In the genomic region with DNA sequence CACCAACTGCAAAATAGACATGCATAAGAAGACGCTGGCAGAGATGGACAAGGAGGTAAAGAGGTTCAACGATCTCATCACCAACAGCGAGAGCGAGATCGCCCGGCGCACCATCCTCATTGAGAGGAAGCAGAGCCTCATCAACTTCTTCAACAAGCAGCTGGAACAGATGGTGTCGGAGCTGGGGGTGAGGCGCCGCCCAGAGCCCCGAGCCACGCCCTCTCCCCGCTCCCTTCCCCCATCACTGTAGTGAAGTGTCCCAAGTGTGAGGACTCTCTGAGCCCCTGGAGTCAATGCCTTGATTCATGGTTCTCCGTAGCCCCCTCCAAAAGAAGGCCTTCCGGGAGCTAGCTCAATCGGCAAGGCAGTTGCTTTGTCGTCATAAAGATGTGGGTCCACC, we compare ENCODE assay signal across 29 mouse cellular contexts. TPM values are rescaled to one million over a fixed set of nuclear protein-coding genes. Genes with fewer than 3 reads are reported as not detected.
DNase-seq lines count a peak whose midpoint lies in the region; ATAC-seq and TF ChIP-seq lines count a peak whose summit lies in the region.
"Had no signal": no experiment of that assay in that cellular context is flagged by ENCODE, and none has a peak within 500 bp of the region (broad histone marks: within the 10 kb centered on the region; RNA-seq: fewer than 3 reads in every experiment).

No protein-coding gene starts in this region.

- no peak overlapping the region for H3K4me3 ChIP-seq in hindbrain, embryonic 13.5 days
- no peak overlapping the region for H3K4me3 ChIP-seq in hindbrain, postnatal 0 days (ENCODE audit: low read length)
- no peak overlapping the region for H3K4me3 ChIP-seq in midbrain, embryonic 16.5 days (ENCODE audit: low read depth, low read length)
- no peak overlapping the region for H3K4me3 ChIP-seq in midbrain, embryonic 15.5 days
- H3K4me3 ChIP-seq in limb, embryonic 10.5 days: no peak overlapping the region
- no peak overlapping the region for H3K4me3 ChIP-seq in left cerebral cortex, adult 2 months
- H3K4me3 ChIP-seq: forebrain, embryonic 13.5 days; kidney, embryonic 15.5 days; limb, embryonic 15.5 days; liver, embryonic 13.5 days had no signal

- H3K4me1 ChIP-seq in hindbrain, embryonic 13.5 days (replicated peaks): peaks cover 21% of the 10 kb centered on the region
- no peaks in the 10 kb centered on the region for H3K4me1 ChIP-seq in hindbrain, postnatal 0 days (ENCODE audit: insufficient read depth, low read length)
- H3K4me1 ChIP-seq in midbrain, embryonic 16.5 days (ENCODE audit: control insufficient read depth, insufficient read depth, low read length): peaks cover 17% of the 10 kb centered on the region
- H3K4me1 ChIP-seq in midbrain, embryonic 15.5 days: peaks cover 20% of the 10 kb centered on the region
- peaks cover 41% of the 10 kb centered on the region for H3K4me1 ChIP-seq in limb, embryonic 10.5 days

- intact Hi-C loops in left cerebral cortex, adult 2 months (cut with DNase I): no loop called here

- no peak overlapping the region for H3K27ac ChIP-seq in hindbrain, embryonic 13.5 days
- H3K27ac ChIP-seq in hindbrain, postnatal 0 days: no peak overlapping the region
- H3K27ac ChIP-seq in midbrain, embryonic 16.5 days (ENCODE audit: low read length): no peak overlapping the region
- no peak overlapping the region for H3K27ac ChIP-seq in midbrain, embryonic 15.5 days
- H3K27ac ChIP-seq in limb, embryonic 10.5 days: peak overlapping the region; percentile 37; the same call in 1 of the 2 replicates
- no peak overlapping the region for H3K27ac ChIP-seq in left cerebral cortex, adult 2 months
- H3K27ac ChIP-seq: forebrain, embryonic 13.5 days; hindbrain, embryonic 14.5 days; kidney, embryonic 15.5 days; limb, embryonic 15.5 days; liver, embryonic 13.5 days had no signal

- no peak overlapping the region for H3K4me2 ChIP-seq in hindbrain, embryonic 13.5 days
- no peak overlapping the region for H3K4me2 ChIP-seq in hindbrain, postnatal 0 days (ENCODE audit: low read depth, low read length)
- H3K4me2 ChIP-seq in midbrain, embryonic 16.5 days (ENCODE audit: low read length): peak overlapping the region; percentile 14; the same call in 1 of the 2 replicates
- H3K4me2 ChIP-seq in midbrain, embryonic 15.5 days: no peak overlapping the region
- H3K4me2 ChIP-seq: forebrain, embryonic 13.5 days; limb, embryonic 15.5 days; liver, embryonic 13.5 days; midbrain, embryonic 11.5 days had no signal

- TF ChIP-seq CTCF in hindbrain, postnatal 0 days (IDR thresholded peaks at IDR 0.05; ENCODE audit: low read depth): no peak
- no peak for TF ChIP-seq CTCF in left cerebral cortex, adult 2 months (IDR thresholded peaks at IDR 0.05)

- H3K27me3 ChIP-seq in hindbrain, embryonic 13.5 days: no peaks in the 10 kb centered on the region
- H3K27me3 ChIP-seq in hindbrain, postnatal 0 days (ENCODE audit: insufficient read depth, low read length): no peaks in the 10 kb centered on the region
- H3K27me3 ChIP-seq in midbrain, embryonic 16.5 days (ENCODE audit: control insufficient read depth, insufficient read depth, low read depth, low read length): no peaks in the 10 kb centered on the region
- no peaks in the 10 kb centered on the region for H3K27me3 ChIP-seq in midbrain, embryonic 15.5 days (replicated peaks)
- H3K27me3 ChIP-seq in limb, embryonic 10.5 days (ENCODE audit: low read depth, poor library complexity, severe bottlenecking): peaks cover 8% of the 10 kb centered on the region
- H3K27me3 ChIP-seq: forebrain, embryonic 13.5 days; liver, embryonic 13.5 days had no signal

- no peak for ATAC-seq in hindbrain, embryonic 13.5 days (ENCODE audit: low FRiP score)
- ATAC-seq in hindbrain, postnatal 0 days: no peak
- no peak for ATAC-seq in midbrain, embryonic 16.5 days
- ATAC-seq in midbrain, embryonic 15.5 days (replicated peaks): no peak
- ATAC-seq: CD4-positive, CD25-positive, alpha-beta regulatory T cell, adult 4 months; forebrain, embryonic 13.5 days; inflammation-experienced regulatory T-cells, adult 6 months had no signal

- peaks cover 4% of the 10 kb centered on the region for H3K36me3 ChIP-seq in hindbrain, embryonic 13.5 days
- H3K36me3 ChIP-seq in hindbrain, postnatal 0 days (ENCODE audit: insufficient read depth, low read length): no peaks in the 10 kb centered on the region
- H3K36me3 ChIP-seq in midbrain, embryonic 16.5 days (ENCODE audit: control insufficient read depth, insufficient read depth, low read length): no peaks in the 10 kb centered on the region
- H3K36me3 ChIP-seq in midbrain, embryonic 15.5 days (replicated peaks): no peaks in the 10 kb centered on the region
- H3K36me3 ChIP-seq in limb, embryonic 10.5 days: no peaks in the 10 kb centered on the region
- H3K36me3 ChIP-seq: kidney, embryonic 15.5 days; limb, embryonic 15.5 days; liver, embryonic 13.5 days had no signal

- 0 out of 2 replicates have a peak overlapping the region, but pooled peaks have one; percentile 0 for H3K9ac ChIP-seq in hindbrain, embryonic 13.5 days
- H3K9ac ChIP-seq in hindbrain, postnatal 0 days (replicated peaks; ENCODE audit: low read length): no peak overlapping the region
- no peak overlapping the region for H3K9ac ChIP-seq in midbrain, embryonic 16.5 days (ENCODE audit: low read depth, low read length)
- H3K9ac ChIP-seq in midbrain, embryonic 15.5 days: no peak overlapping the region
- H3K9ac ChIP-seq: forebrain, embryonic 13.5 days; hindbrain, embryonic 14.5 days; kidney, embryonic 15.5 days; limb, embryonic 15.5 days; liver, embryonic 13.5 days had no signal

- no peaks in the 10 kb centered on the region for H3K9me3 ChIP-seq in hindbrain, embryonic 13.5 days
- H3K9me3 ChIP-seq in hindbrain, postnatal 0 days (ENCODE audit: low read length): no peaks in the 10 kb centered on the region
- no peaks in the 10 kb centered on the region for H3K9me3 ChIP-seq in midbrain, embryonic 16.5 days (replicated peaks; ENCODE audit: control insufficient read depth, low read length, poor library complexity, severe bottlenecking)
- no peaks in the 10 kb centered on the region for H3K9me3 ChIP-seq in midbrain, embryonic 15.5 days
- no peaks in the 10 kb centered on the region for H3K9me3 ChIP-seq in limb, embryonic 10.5 days (replicated peaks)
- H3K9me3 ChIP-seq: forebrain, embryonic 13.5 days; kidney, embryonic 15.5 days; limb, embryonic 15.5 days; liver, embryonic 13.5 days had no signal

- WGBS in hindbrain, embryonic 13.5 days: 61% methylated on average over 17 of the region's 17 CpGs
- WGBS in hindbrain, postnatal 0 days: 68% methylated on average over 17 of the region's 17 CpGs
- WGBS in midbrain, embryonic 16.5 days: 75% methylated on average over 17 of the region's 17 CpGs
- WGBS in midbrain, embryonic 15.5 days: 74% methylated on average over 17 of the region's 17 CpGs
- 31% methylated on average over 17 of the region's 17 CpGs for WGBS in limb, embryonic 10.5 days

- no peak for DNase-seq in hindbrain, postnatal 0 days (ENCODE audit: low spot score)
- DNase-seq in ZHBTc4 (ENCODE audit: low read depth, low spot score): peak; percentile 40
- peak; percentile 43 for DNase-seq in limb, embryonic 10.5 days (ENCODE audit: low spot score)
- no peak for DNase-seq in layer of hippocampus, postnatal 36 days
- DNase-seq in left cerebral cortex, adult 2 months (ENCODE audit: extremely low spot score in 1 of 2, low spot score in 2 of 2): no peak
- DNase-seq: adrenal gland, postnatal 25 days; cerebellum, adult 11-12 months; cerebellum, adult 9-11 months; gastrocnemius, postnatal 14 days; heart, postnatal 14 days; kidney, adult 11 months; layer of hippocampus, adult 9-11 months; liver, embryonic 13.5 days; lung, adult 2 months; spleen, adult 18-20 months had no signal

RNA-seq across cellular contexts. Expression of a gene that starts 16.7 kb away (rescaled TPM):
- polyA plus RNA-seq in hindbrain, embryonic 13.5 days (2015; fragmentation: Nextera tagmentation; extraction: Ambion mirVana): 59.6 and 62.3 TPM in 2 replicates
- total RNA-seq in hindbrain, postnatal 0 days (2014; rRNA removed): 223 and 230 TPM in 2 replicates
- polyA plus RNA-seq in hindbrain, postnatal 0 days (2015; fragmentation: Nextera tagmentation; extraction: Ambion mirVana): 123 and 128 TPM in 2 replicates
- 102 and 120 TPM in 2 replicates for polyA plus RNA-seq in midbrain, embryonic 16.5 days (2015; fragmentation: Nextera tagmentation; extraction: Ambion mirVana)
- 93.9 and 95.3 TPM in 2 replicates for polyA plus RNA-seq in midbrain, embryonic 15.5 days (2015; fragmentation: Nextera tagmentation; extraction: Ambion mirVana)
- 23.4 and 27.8 TPM in 2 replicates for polyA plus RNA-seq in limb, embryonic 10.5 days (2016; fragmentation: Nextera tagmentation; extraction: Ambion mirVana)
- 100 to 1,000 TPM; 294 to 299 TPM for total RNA-seq in layer of hippocampus, postnatal 36 days (2021)
- 100 to 1,000 TPM; 241 to 268 TPM for total RNA-seq in left cerebral cortex, adult 2 months (2021)

RNA-seq across cellular contexts. Expression of a gene that starts 22.6 kb away (rescaled TPM):
- polyA plus RNA-seq in hindbrain, embryonic 13.5 days (2015; fragmentation: Nextera tagmentation; extraction: Ambion mirVana): 14.6 and 18.0 TPM in 2 replicates
- 11.5 and 12.5 TPM in 2 replicates for total RNA-seq in hindbrain, postnatal 0 days (2014; rRNA removed)
- 9.7 and 10.3 TPM in 2 replicates for polyA plus RNA-seq in hindbrain, postnatal 0 days (2015; fragmentation: Nextera tagmentation; extraction: Ambion mirVana)
- 18.0 and 20.1 TPM in 2 replicates for polyA plus RNA-seq in midbrain, embryonic 16.5 days (2015; fragmentation: Nextera tagmentation; extraction: Ambion mirVana)
- 19.3 and 21.5 TPM in 2 replicates for polyA plus RNA-seq in midbrain, embryonic 15.5 days (2015; fragmentation: Nextera tagmentation; extraction: Ambion mirVana)
- polyA plus RNA-seq in limb, embryonic 10.5 days (2016; fragmentation: Nextera tagmentation; extraction: Ambion mirVana): 9.8 and 12.8 TPM in 2 replicates
- total RNA-seq in layer of hippocampus, postnatal 36 days (2021): 1 to 10 TPM; 1.6 to 2.3 TPM
- 1 to 10 TPM; 1.3 to 1.5 TPM for total RNA-seq in left cerebral cortex, adult 2 months (2021)
- total RNA-seq: gastrocnemius, postnatal 14 days; neutrophil, adult 5-6 weeks had no signal

RNA-seq across cellular contexts. Expression of a gene that starts 22.7 kb away (rescaled TPM):
- 57.4 and 61.1 TPM in 2 replicates for polyA plus RNA-seq in hindbrain, embryonic 13.5 days (2015; fragmentation: Nextera tagmentation; extraction: Ambion mirVana)
- 161 and 182 TPM in 2 replicates for total RNA-seq in hindbrain, postnatal 0 days (2014; rRNA removed)
- 42.1 and 43.9 TPM in 2 replicates for polyA plus RNA-seq in hindbrain, postnatal 0 days (2015; fragmentation: Nextera tagmentation; extraction: Ambion mirVana)
- 47.7 and 56.7 TPM in 2 replicates for polyA plus RNA-seq in midbrain, embryonic 16.5 days (2015; fragmentation: Nextera tagmentation; extraction: Ambion mirVana)
- polyA plus RNA-seq in midbrain, embryonic 15.5 days (2015; fragmentation: Nextera tagmentation; extraction: Ambion mirVana): 66.8 and 67.2 TPM in 2 replicates
- 19.6 and 20.2 TPM in 2 replicates for polyA plus RNA-seq in limb, embryonic 10.5 days (2016; fragmentation: Nextera tagmentation; extraction: Ambion mirVana)
- 10 to 100 TPM; 47.9 to 50.9 TPM for total RNA-seq in layer of hippocampus, postnatal 36 days (2021)
- total RNA-seq in left cerebral cortex, adult 2 months (2021): 10 to 100 TPM; 25.2 to 34.6 TPM

RNA-seq across cellular contexts. Expression of a gene that starts 48.9 kb away (rescaled TPM):
- 266 and 296 TPM in 2 replicates for polyA plus RNA-seq in hindbrain, embryonic 13.5 days (2015; fragmentation: Nextera tagmentation; extraction: Ambion mirVana)
- total RNA-seq in hindbrain, postnatal 0 days (2014; rRNA removed): 144 and 154 TPM in 2 replicates
- 248 and 258 TPM in 2 replicates for polyA plus RNA-seq in hindbrain, postnatal 0 days (2015; fragmentation: Nextera tagmentation; extraction: Ambion mirVana)
- 228 and 237 TPM in 2 replicates for polyA plus RNA-seq in midbrain, embryonic 16.5 days (2015; fragmentation: Nextera tagmentation; extraction: Ambion mirVana)
- polyA plus RNA-seq in midbrain, embryonic 15.5 days (2015; fragmentation: Nextera tagmentation; extraction: Ambion mirVana): 261 and 266 TPM in 2 replicates
- polyA plus RNA-seq in limb, embryonic 10.5 days (2016; fragmentation: Nextera tagmentation; extraction: Ambion mirVana): 503 and 564 TPM in 2 replicates
- total RNA-seq in layer of hippocampus, postnatal 36 days (2021): 10 to 100 TPM; 89.2 to 91.8 TPM
- 10 to 100 TPM; 68.7 to 78.6 TPM for total RNA-seq in left cerebral cortex, adult 2 months (2021)

RNA-seq across cellular contexts. Expression of a gene that starts 56.6 kb away (rescaled TPM):
- polyA plus RNA-seq in hindbrain, embryonic 13.5 days (2015; fragmentation: Nextera tagmentation; extraction: Ambion mirVana): 0.06 and 0.09 TPM in 2 replicates
- total RNA-seq in hindbrain, postnatal 0 days (2014; rRNA removed): 1.7 and 1.9 TPM in 2 replicates
- 0.72 and 0.81 TPM in 2 replicates for polyA plus RNA-seq in hindbrain, postnatal 0 days (2015; fragmentation: Nextera tagmentation; extraction: Ambion mirVana)
- polyA plus RNA-seq in midbrain, embryonic 16.5 days (2015; fragmentation: Nextera tagmentation; extraction: Ambion mirVana): 0.29 and 0.38 TPM in 2 replicates
- 0.34 and 0.37 TPM in 2 replicates for polyA plus RNA-seq in midbrain, embryonic 15.5 days (2015; fragmentation: Nextera tagmentation; extraction: Ambion mirVana)
- 0.08 and 0.30 TPM in 2 replicates for polyA plus RNA-seq in limb, embryonic 10.5 days (2016; fragmentation: Nextera tagmentation; extraction: Ambion mirVana)
- total RNA-seq in layer of hippocampus, postnatal 36 days (2021): 1 to 10 TPM in 1 of 2 experiments, under 1 TPM in 1; 0.52 to 1.2 TPM
- under 1 TPM; 0.19 to 0.27 TPM for total RNA-seq in left cerebral cortex, adult 2 months (2021)
- total RNA-seq: granulocyte monocyte progenitor cell, adult 5-6 weeks; megakaryocyte progenitor cell, adult 5-6 weeks; monocyte, adult 5-6 weeks had no signal
- polyA plus RNA-seq: CD4-positive, CD25-positive, alpha-beta regulatory T cell, adult 4 months; forebrain, embryonic 13.5 days; inflammation-experienced regulatory T-cells, adult 6 months; midbrain, embryonic 11.5 days had no signal

Comparison
In these comparisons a context has a peak if more than half of its experiments do, and no peak if none do; other contexts are left out.
1. DNase-seq: peak in ZHBTc4 (single experiment) and limb, embryonic 10.5 days (single experiment); none in hindbrain, postnatal 0 days (single experiment), layer of hippocampus, postnatal 36 days (0 of 2) and left cerebral cortex, adult 2 months (0 of 2).